Mouse (Mus musculus): ENCODE measurements around the gene Tmprss11e. TPM values are rescaled to one million over a fixed set of nuclear protein-coding genes. Genes with fewer than 3 reads are reported as not detected.

Tmprss11e gene
- polyA plus RNA-seq, 1 experiment: not detected

GRCm38 (mm10) chr5:86727033-86727432 lies 18.6 kb downstream of the Tmprss11e start:
- no peak for DNase-seq
- no peak overlapping the region for H3K27ac ChIP-seq (ENCODE audit: insufficient read depth, low read length)
- no peaks in the 10 kb centered on the region for H3K27me3 ChIP-seq (ENCODE audit: control insufficient read depth, insufficient read depth, low read length)
- no peak overlapping the region for H3K4me3 ChIP-seq (replicated peaks; ENCODE audit: insufficient read depth, low read depth, low read length)
- H3K4me1 ChIP-seq (ENCODE audit: control insufficient read depth, insufficient read depth, low read length): no peaks in the 10 kb centered on the region
- TF ChIP-seq POLR2A (IDR thresholded peaks at IDR 0.05; ENCODE audit: borderline replicate concordance, insufficient read depth, low read length): no peak
- no peak for TF ChIP-seq CTCF (IDR thresholded peaks at IDR 0.05; ENCODE audit: borderline replicate concordance, insufficient read depth, low read depth, low read length)
- WGBS: 89% methylated on average over 9 of the region's 9 CpGs

DNA sequence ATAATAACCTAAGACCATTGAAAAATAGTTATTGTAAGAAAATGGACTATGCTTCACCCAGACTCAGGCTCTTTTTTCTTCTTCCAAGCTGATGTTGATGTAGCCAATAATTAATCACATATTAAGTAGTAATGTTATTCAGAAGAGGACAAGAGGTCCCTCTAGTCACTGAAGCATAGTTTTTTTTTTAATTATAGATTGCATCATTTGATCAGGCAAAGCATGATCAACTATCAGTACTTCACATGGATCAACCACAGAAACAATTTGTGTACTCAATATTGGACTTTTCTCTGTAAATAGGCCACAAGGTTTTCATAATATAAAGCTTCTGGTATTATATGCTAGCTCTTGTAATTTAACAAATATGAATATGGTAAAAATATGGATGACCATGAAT lies 20.6 kb downstream of the Tmprss11e start:
- no peaks in the 10 kb centered on the region for H3K4me1 ChIP-seq (ENCODE audit: control insufficient read depth, insufficient read depth, low read length)
- no peak for TF ChIP-seq CTCF (IDR thresholded peaks at IDR 0.05; ENCODE audit: borderline replicate concordance, insufficient read depth, low read depth, low read length)
- no peak for TF ChIP-seq POLR2A (IDR thresholded peaks at IDR 0.05; ENCODE audit: borderline replicate concordance, insufficient read depth, low read length)
- no peak overlapping the region for H3K4me3 ChIP-seq (replicated peaks; ENCODE audit: insufficient read depth, low read depth, low read length)
- no peak for DNase-seq
- H3K27ac ChIP-seq (ENCODE audit: insufficient read depth, low read length): no peak overlapping the region
- H3K27me3 ChIP-seq (ENCODE audit: control insufficient read depth, insufficient read depth, low read length): no peaks in the 10 kb centered on the region

DNA sequence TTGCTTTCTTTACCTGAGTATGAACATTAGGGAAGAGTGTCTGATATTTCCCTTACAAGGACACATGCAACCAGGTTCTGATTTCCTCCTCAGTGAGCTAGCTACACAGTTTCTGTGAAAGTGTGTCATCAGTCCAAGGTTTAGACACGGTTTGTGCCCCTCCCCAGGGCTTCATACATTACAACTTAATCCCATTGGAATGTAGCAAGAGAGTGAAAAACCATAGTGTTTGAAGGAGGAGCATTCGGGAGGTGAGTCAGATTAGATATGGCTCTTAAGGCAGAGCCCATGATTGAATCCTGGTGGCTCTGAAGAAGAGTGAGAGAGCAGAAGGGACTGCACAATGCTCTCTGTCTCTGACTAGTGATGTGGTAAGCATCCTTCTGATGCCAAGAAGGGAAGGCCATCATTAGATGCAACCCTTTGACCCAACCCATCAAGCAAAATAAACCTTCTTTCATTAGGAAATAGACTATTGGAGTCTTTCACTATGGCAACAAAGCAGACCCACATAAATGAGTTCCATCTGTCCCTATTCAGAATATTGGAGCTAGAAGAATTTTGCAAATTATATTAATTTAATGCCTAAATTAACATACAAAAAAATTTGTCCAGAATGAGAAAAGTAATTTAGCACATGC lies 22.7 kb downstream of the Tmprss11e start:
- WGBS: 48% methylated on average over 2 of the region's 2 CpGs
- H3K4me1 ChIP-seq (ENCODE audit: control insufficient read depth, insufficient read depth, low read length): no peaks in the 10 kb centered on the region
- no peaks in the 10 kb centered on the region for H3K27me3 ChIP-seq (ENCODE audit: control insufficient read depth, insufficient read depth, low read length)
- no peak overlapping the region for H3K27ac ChIP-seq (ENCODE audit: insufficient read depth, low read length)
- DNase-seq: no peak
- TF ChIP-seq CTCF (IDR thresholded peaks at IDR 0.05; ENCODE audit: borderline replicate concordance, insufficient read depth, low read depth, low read length): no peak
- no peak overlapping the region for H3K4me3 ChIP-seq (replicated peaks; ENCODE audit: insufficient read depth, low read depth, low read length)

GRCm38 (mm10) chr5:86714967-86715366 lies 30.6 kb downstream of the Tmprss11e start:
- no peak for DNase-seq
- 86% methylated on average over 2 of the region's 2 CpGs for WGBS
- no peaks in the 10 kb centered on the region for H3K27me3 ChIP-seq (ENCODE audit: control insufficient read depth, insufficient read depth, low read length)
- H3K4me3 ChIP-seq (replicated peaks; ENCODE audit: insufficient read depth, low read depth, low read length): no peak overlapping the region
- TF ChIP-seq POLR2A (IDR thresholded peaks at IDR 0.05; ENCODE audit: borderline replicate concordance, insufficient read depth, low read length) (no peak), CTCF (IDR thresholded peaks at IDR 0.05; ENCODE audit: borderline replicate concordance, insufficient read depth, low read depth, low read length) (no peak)
- no peaks in the 10 kb centered on the region for H3K4me1 ChIP-seq (ENCODE audit: control insufficient read depth, insufficient read depth, low read length)
- no peak overlapping the region for H3K27ac ChIP-seq (ENCODE audit: insufficient read depth, low read length)

DNA sequence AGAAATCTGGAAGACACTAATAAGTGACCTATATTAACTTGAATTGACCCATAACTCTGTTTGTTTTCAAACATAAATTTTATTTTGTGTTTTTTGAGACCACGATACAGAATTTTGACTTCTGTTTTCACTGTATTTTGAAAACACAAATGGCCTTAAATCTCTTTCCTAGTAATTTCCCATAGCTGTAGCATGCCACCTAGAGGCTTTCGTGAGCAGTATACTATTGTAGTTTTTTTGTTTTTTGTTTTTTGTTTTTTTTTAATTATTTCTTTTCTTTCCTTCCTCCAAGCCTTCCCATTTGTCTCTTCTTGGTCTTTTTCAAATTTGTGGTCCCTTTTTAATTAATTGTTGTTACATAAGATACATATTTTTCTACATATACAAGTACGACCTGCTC lies 40.7 kb downstream of the Tmprss11e start:
- TF ChIP-seq CTCF (IDR thresholded peaks at IDR 0.05; ENCODE audit: borderline replicate concordance, insufficient read depth, low read depth, low read length) (no peak), POLR2A (IDR thresholded peaks at IDR 0.05; ENCODE audit: borderline replicate concordance, insufficient read depth, low read length) (no peak)
- Histone ChIP-seq H3K4me3 (replicated peaks; ENCODE audit: insufficient read depth, low read depth, low read length) (no peak overlapping the region), H3K27ac (ENCODE audit: insufficient read depth, low read length) (no peak overlapping the region), H3K4me1 (ENCODE audit: control insufficient read depth, insufficient read depth, low read length) (no peaks in the 10 kb centered on the region), H3K27me3 (ENCODE audit: control insufficient read depth, insufficient read depth, low read length) (no peaks in the 10 kb centered on the region)
- WGBS: 80% methylated on average over 3 of the region's 3 CpGs
- DNase-seq: no peak

GRCm38 (mm10) chr5:86684667-86685066 lies 60.9 kb downstream of the Tmprss11e start:
- Histone ChIP-seq H3K27me3 (ENCODE audit: control insufficient read depth, insufficient read depth, low read length) (no peaks in the 10 kb centered on the region), H3K4me1 (ENCODE audit: control insufficient read depth, insufficient read depth, low read length) (no peaks in the 10 kb centered on the region), H3K27ac (ENCODE audit: insufficient read depth, low read length) (no peak overlapping the region), H3K4me3 (replicated peaks; ENCODE audit: insufficient read depth, low read depth, low read length) (no peak overlapping the region)
- no peak for TF ChIP-seq POLR2A (IDR thresholded peaks at IDR 0.05; ENCODE audit: borderline replicate concordance, insufficient read depth, low read length)
- peak; percentile 39; the same call in 1 of the 2 replicates for TF ChIP-seq CTCF (IDR thresholded peaks at IDR 0.05; ENCODE audit: borderline replicate concordance, insufficient read depth, low read depth, low read length)
- DNase-seq: peak; percentile 10 to 23
- 54% methylated on average over 4 of the region's 4 CpGs for WGBS

DNA sequence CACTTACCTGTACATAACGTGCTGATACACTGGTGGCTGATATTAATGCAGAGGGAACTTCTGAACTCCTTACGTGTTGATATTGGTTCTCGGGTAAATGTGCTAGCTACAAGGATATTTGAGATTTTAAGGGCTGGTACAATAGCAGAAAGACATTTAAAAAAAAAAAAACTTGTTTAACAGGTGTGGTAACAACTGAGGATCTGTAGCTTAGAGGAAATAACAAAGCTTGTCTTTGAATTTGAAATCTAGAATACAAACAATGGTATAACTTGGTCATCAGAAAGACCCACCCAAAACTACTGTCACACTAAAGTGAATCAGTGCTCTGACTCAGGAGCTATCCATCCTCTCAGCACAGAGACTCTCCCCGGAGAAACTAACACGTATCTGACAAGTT lies 69.4 kb downstream of the Tmprss11e start, which contains the start of gene Tmprss11b:
Gene Tmprss11b (minus strand): TSS at position 101 of the 400 bp plus-strand sequence.
- Histone ChIP-seq H3K27me3 (ENCODE audit: control insufficient read depth, insufficient read depth, low read length) (no peaks in the 10 kb centered on the region), H3K4me3 (replicated peaks; ENCODE audit: insufficient read depth, low read depth, low read length) (no peak within 1 kb of the TSS), H3K4me1 (ENCODE audit: control insufficient read depth, insufficient read depth, low read length) (no peaks in the 10 kb centered on the region), H3K27ac (ENCODE audit: insufficient read depth, low read length) (no peak within 1 kb of the TSS)
- 80% methylated on average over 5 of the region's 5 CpGs for WGBS
- DNase-seq: no peak
- TF ChIP-seq POLR2A (IDR thresholded peaks at IDR 0.05; ENCODE audit: borderline replicate concordance, insufficient read depth, low read length) (no peak), CTCF (IDR thresholded peaks at IDR 0.05; ENCODE audit: borderline replicate concordance, insufficient read depth, low read depth, low read length) (no peak)

Other genes with a start within 250 kb of the Tmprss11e start
- not detected in 2 replicates for gene Tmprss11g, start 227.2 kb downstream of the Tmprss11e start, polyA plus RNA-seq (2012; rRNA removed)
- gene Tmprss11f, start 113.4 kb downstream of the Tmprss11e start, polyA plus RNA-seq (2012; rRNA removed): not detected in 2 replicates
- gene Tmprss11b, start 69.5 kb downstream of the Tmprss11e start, polyA plus RNA-seq (2012; rRNA removed): not detected in 2 replicates
- 64.7 and 68.9 TPM in 2 replicates for gene Ythdc1, start 58.4 kb upstream of the Tmprss11e start, polyA plus RNA-seq (2012; rRNA removed)
- not detected in 2 replicates for gene Ugt2b34, start 161.1 kb upstream of the Tmprss11e start, polyA plus RNA-seq (2012; rRNA removed)
- not detected in 2 replicates for gene Ugt2b1, start 180.7 kb upstream of the Tmprss11e start, polyA plus RNA-seq (2012; rRNA removed)